Mouse (Mus musculus) adipocyte (in vitro differentiated cells): Measurements from ENCODE around the gene Fam221a.

ENCODE experiments used
- DNase-seq: peaks from one replicate; pipeline ENCODE4 v3.0.0-alpha.2; 2016; ENCODE audit warnings: low spot score

The Fam221a gene

DNA sequence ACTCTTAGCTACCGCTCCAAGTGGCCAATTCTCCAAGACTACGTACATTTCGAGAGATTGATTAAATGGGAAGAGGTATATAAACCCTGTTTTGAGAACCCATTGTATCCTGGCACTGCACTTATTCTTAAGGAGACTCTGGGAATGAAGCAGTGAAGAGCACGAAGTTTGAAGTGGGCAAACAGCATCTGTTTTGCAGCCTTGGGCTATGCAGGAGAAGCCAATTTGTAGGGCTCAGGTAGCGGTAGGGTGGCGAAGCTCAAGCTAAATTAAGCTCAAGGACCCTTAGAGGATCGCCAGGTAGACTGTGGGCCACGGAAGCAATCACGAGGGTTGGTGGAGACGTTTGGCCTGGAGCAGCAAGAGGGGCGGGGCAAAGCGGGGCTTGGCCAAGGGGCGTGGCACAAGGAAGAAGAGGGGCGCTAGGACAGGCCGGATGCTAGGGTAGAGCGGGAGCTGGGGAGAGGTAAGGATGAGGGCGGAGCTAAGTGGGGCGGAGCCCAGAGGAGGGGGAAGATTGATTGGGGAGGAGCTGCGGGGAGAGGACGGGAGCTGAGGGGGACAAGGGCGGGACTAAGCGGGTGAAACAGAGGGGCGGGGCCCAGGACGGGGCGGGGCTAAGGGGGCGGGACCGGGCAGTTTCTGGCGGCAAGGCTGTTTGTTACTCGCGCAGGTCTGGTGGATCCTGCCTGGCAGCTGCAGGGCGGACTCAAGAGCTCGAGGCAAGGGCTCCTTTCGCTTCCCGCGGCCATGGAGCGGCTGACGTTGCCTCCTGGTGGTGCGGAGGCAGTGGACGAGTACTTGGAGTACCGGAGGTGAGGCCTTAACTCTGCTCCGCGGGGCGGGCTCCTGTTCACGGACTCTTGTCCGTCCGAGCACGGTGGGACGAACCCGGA, at the start of gene Fam221a:
Fam221a (plus strand) TSS at position 581 of the 896 bp plus-strand sequence.
- peak; percentile 14 for DNase-seq

DNA sequence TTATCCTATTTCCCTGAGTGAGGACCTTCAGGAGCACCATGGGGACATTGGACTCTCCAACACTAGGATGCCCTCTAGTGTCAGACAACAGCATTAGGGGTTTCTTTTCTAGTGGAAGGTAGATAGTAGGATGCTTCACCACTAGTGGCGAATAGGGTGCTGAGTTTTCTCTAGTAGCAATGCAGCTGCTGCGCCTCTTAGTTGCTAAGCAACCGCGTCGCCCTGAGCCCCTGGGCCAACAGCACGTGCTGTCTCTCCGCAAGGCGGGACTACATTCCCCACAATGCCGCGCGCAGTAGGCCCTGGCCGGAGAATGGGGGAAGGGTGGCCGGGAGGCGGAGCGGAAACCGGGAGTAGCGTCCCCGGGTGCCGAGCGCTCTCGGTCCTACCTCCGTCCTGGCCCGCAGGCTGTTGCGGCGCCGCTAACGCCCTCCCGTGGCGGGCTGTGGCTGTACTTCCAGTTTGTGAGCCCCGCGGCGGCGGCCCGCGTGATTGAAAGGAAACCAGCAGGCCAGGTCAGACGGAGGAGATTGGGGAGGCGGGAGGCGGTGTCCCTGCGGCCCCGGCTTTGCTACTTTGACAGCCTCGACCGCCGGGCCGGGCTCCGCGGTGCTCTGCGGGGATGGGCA, 48.5 kb upstream of the Fam221a start, which contains the start of gene Ccdc126:
Ccdc126 (plus strand) TSS at position 309 of the 629 bp plus-strand sequence.
- peak; percentile 97 for DNase-seq

DNA sequence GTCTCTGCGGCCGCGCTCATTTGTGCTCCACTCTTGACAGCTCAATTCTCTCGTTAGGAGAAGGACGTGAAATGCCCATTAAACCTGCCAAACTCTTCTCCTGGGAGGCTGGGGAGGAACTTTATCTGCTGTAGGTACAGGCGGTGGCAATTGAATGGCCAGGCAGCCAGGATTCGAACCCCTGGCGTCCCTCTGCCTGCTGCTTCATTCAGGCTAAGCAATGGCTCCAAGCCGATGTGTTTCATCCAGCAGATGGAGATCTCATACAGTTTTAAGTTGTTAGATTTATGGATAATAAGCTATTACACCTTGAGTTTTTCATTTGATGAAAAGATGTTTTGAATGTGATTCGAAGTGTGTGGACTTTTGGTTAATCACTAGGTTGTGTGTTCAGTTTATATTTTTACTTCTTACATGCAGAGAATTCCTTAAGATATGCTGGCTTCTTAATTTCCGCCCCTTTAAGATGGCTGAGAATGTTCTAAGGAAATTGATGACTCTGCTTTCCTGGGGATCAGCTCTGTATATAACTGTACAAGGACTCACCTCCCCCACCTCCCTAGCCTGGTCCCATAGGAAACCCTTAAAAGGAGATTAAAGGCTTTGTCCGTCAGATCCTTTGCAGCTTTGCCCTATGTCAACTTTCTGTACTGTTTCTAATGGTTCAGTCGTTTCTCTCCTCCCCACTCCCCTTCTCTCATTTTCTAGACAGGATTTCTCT, 47.8 kb upstream of the Fam221a start:
- no peak for DNase-seq

DNA sequence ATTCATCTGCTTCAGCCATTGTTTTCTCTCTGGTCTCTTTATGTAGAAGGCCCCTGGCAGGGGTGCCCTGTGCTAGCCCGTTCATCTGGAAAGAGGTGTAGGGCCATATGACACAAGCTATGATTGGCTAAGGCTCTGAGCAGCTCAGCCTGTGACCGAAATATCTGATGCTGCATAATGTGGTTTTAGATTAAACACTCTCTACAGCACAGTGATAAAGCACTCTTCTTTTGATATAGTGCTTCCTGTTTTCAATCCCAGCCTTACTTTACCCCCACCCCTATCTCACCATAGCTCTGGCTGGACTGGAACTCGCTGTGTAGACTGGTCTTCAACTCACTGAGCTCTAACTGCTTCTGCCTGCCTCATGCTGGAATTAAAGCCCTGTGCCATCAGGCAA, 46.2 kb upstream of the Fam221a start:
- no peak for DNase-seq

DNA sequence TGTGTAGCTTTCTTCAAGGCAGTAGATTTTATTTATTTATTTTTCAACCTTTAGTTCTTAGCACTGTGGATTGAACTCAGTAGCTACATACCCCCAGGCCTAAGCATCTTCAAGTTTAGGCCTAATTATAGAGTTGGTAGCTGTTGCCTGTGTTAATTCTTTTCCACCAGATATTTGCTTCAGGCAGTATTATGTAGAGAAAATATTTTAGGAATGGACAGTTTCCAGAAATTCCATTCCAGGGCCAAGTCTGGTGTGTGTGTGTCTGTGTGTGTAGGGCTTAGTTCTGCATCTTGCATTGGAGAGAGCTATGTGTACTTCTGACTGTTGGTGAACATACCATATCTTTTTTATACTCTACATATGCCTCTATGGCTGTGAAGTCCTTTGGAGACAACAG, 45.5 kb upstream of the Fam221a start:
- DNase-seq: no peak

DNA sequence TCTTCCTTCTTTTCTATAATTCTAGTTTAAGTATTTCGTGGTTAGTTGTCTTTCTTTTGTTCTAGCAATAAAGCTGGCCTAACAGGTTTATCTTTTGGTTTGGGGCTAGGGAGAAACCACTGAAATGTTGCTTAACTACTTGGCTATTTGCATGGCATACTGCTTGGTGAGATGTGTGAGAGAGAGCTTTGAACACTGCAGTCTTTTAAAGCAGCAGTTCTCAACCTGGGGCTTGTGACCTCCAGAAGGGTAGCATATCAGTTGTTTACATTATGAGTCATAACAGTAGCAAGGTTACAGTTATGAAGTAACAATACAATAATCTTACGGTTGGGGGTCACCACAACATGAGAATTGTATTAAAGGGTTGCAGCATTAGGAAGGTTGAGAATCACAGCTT, 44.6 kb upstream of the Fam221a start:
- no peak for DNase-seq

DNA sequence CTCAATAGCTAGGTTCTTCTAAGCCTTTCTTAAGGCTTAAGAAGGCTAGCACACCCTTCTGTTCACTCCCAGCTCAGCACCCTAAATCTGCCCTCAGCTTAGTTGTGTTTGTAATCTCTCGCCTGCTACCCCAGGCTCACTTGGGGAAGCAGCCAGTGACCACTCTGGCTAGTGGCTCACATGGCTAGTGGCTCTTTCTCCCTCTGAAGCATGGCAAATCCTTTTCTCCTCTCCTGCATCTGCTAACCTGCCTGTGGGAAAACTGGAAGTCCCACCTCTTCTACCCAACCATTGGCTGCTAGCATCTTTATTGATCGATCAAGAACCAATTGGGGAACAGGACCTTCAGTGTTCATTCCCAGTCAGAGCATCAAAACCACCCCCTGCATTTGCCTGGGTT, 43.0 kb upstream of the Fam221a start:
- no peak for DNase-seq

DNA sequence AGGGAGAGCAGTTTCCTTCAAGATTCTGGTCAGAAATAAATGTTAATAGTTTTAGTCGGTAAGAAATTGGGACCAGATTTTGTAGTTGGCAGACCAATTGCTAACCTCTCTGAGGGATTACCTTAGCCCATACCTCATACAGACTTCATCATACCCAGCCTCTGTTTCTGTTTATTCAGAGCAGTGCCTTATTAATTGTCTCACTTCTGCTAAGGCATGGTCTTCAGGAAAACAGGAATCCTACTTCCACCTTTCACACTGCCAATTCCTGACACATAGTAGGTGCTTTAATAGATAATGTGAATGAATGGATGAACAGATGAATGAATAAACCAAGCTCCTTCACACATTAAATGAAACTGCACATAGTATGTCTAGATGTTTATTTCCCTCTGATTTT, 42.2 kb upstream of the Fam221a start:
- DNase-seq: no peak

DNA sequence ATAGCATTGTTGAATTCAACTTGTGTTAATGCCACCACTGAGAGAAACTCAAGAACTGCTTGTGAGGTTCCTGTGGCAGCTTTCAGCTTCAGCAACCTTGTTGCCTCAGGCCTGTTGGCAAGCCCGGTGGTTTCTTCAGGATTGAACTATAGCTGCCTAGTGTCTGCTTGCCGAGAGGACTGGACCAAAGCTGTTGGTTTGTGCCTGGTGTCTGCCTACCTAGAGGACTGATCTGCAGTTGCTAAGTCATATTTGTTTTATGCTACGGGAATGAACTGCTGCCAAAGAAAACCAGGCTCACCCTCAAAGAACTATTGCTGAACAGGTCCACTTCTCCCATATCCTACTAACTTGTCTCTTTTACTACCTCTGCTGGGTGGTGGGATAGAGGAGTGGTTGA, 40.7 kb upstream of the Fam221a start:
- DNase-seq: no peak

DNA sequence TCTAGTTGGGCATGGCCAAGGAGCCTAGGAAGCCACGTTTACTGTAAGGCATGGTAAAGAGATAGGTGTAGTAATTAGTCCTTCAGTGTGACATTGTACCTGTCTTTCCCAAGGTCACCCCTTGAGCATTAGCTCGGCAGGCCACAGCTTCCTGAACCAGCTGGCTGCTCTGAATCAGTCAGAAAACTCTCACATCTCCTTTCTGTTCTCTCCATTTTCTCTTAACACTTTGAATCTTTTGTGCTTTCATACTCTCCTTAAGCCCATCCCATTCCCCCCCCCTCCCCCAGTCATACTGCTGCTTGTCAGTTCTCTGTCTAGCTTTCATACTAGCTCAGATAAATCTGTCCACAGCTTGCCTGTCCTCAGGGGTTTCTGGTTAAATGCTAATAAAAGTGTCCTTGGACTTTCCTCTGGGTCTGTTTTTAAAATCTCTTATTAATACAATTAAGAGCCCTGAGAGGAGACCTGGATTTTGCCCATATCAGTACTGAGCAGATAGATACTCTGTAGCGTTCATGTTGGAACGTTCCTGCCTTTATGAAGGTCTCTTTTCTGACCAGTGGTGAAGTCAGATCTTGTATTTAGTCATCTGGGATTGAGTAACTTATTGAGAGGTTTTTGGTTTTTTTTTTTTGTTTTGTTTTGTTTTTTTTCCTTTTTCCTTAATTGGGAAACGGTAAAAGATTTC, 36.0 kb upstream of the Fam221a start:
- no peak for DNase-seq

DNA sequence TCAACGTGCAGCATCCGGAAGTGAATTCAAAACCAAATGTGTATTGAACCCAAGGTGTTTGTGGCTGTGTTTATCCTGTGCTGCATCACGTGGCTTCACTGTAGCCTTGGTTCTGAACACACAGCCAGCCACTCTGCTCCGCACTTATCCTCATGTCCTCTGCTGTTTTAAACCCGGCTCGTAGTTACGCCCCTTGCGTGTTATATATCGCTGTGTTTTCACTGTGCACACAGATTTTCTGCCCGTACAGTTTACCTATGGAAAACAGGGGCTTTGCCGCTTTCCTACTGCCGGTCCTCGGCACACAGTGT, 35.5 kb upstream of the Fam221a start:
- no peak for DNase-seq

DNA sequence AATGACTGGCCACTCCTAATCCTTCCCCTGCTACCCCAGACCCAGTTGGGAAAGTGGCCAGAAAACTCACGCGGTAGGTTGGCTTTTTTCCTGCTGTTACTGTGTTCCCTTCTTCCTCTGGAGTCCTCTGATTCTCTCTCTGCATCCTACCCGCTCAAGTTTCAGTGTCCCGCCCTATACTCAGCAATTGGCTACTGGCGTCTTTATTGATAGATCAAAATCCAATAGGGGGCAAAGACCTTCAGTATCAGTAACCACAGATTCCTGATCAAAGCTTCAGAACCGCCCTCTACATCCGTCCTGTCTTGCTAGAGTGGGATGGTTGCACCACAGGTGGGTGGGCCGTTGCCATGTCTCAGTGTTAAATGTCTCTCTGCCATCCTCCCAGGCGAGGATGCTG, 29.0 kb upstream of the Fam221a start:
- no peak for DNase-seq

DNA sequence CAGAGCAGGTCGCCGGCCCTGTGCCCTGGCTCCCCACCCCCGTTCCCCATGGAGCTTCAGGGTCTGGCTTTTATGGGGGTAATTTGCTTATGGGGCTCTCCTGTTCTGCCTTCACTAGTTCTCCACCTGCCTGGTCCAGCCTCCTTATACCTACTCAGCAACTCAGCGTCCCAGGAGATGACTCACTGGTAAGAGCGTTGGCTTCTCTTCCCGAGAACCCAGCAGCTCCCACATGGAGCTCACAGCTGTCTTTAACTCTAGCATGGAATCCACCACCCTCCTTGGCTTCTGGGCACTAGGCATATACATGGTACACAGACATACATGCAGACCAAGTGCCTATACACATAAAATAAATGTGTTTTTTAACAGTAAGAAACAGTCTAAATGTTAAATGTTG, 28.4 kb upstream of the Fam221a start:
- DNase-seq: no peak

DNA sequence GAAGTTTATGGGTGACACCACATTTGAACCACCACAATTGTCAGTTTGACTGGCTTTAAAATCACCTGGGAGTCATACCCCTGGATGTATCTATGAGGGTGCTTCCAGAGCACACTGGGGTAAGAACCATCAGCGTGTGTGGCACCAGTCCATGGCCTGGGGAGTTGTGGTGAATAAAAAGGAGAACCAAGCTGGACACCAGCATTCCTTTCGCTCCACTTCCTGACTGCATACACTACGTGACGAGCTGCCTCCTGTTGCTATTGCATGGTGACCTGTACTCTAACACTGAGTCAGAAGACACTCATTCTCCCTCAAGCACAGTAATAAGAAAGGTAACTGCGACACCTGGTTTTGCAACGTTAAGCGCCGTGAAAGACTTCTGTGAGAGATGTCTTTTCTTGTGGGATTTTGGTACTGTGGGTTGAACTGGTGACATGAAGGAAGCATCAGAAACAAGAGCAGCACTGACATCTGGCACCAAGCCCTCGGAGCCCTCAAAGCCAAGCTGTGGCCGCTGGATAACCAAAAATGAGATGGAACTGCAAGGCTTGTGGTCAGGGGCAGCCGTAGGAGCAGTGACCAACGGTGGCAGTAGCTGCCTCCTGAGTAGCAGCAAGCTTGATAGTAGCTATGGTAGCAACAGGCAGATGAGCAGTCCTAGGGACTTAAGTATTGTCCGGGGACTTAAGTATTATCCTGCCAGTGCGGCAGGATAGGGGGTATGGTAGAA, 23.6 kb upstream of the Fam221a start:
- no peak for DNase-seq

DNA sequence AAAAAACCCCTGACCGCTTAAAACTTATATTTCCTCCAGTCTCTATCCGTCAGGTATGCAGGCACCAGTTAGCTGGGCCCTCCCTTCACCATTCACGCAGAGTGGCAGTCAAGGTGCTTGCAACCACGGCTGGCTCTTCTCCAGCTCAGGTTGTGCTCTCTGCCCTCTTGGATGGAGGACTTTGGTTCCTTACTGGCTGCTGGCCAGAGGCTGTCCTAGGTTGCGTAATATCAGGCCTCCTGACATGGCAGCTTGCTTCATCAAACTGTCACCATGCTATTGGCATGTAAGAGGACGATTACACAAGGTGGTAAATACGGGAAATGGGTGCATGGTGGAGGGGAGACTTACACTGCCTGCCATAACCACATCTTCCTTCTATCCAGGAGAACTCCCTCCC, 17.7 kb upstream of the Fam221a start:
- peak; percentile 48 for DNase-seq

DNA sequence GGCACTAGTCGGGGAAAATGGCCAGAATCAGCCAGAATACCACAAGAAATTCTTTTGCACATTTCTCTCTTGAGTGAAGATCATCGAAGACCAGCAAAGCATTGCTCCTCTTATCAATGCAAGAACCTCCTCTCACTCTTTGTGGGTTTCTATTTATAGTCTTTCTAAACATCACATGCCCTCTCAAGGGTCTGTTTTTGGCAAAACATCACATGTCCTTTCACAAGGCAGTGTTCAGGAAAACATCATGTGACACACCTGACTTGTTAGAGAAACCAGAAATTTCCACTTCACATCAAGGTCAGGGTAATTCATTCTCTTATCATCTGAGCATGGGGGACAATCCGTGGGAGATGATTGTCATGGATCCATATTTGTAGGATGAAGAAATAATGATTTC, 12.9 kb upstream of the Fam221a start:
- DNase-seq: no peak

DNA sequence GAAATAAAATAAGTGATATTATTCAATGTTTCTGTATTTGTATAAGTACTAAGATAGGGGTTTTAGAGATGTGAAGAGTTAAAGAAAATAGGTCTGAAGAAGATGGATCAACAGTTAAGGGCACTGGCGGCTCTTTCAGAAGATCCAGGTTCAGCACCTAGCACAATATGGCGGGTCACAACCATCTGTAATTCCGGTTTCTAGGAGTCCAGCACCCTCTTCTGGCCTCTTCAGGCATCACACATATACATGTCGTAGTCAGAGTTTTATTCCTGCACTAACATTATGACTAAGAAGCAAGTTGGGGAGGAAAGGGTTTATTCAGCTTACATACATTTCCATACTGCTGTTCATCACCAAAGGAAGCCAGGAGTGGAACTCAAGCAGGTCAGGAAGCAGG, 12.4 kb upstream of the Fam221a start:
- no peak for DNase-seq

DNA sequence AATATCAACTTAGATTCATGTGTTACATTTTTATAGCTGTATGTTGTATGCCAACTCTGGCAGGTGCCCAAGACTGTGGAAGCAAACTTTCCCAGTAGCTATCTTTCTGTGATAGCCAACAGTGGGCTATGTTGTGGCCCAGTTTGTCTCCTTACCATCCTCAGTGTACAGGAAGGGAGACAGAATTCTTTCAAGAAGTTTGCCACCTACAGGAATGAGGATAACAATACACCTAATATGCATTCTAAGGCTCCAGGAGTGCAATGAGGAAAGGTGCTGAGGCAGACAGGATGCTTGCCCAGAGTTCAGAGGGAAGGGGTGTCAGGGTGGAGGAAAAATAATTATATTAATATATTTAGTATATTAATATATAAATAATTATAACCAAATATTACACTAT, 7.1 kb upstream of the Fam221a start:
- DNase-seq: no peak

DNA sequence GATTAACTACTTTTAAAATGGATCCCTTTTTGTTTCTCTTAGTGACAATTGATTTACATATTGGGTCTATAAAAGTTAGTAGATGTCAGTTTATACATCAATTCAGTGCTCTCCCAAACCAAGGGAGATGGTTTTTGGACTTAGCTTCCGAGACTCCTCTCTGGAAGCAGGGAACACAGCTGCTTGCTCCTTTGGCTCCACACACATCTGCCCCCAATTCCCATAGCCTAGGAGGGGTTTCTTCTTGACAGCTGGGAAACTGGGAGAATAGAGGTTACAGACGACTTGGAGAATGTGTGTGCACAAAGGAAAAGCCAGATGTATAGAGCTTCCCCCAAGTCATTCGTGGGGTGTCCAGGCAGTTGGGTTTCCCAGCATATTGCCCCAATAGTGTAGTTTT, 673 bp downstream of the Fam221a start:
- no peak for DNase-seq

DNA sequence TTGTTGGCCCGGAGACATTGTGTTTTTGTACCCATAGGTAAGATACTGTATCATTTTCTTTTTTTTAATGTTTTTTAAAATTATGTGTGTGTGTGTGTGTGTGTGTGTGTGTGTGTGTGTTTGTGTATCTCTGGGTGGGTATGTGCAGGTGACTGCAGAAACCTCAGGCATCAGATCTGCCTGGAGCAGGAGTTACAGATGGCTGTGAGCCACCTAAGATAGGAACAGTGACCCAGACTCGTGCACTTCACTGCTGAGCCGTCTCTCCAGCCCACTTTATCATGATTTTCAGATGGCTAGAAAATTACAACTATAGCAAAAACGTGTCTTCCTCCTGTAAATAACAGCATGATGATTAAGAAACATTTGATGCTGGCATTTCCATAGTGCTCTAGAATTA, 5.2 kb downstream of the Fam221a start:
- no peak for DNase-seq

DNA sequence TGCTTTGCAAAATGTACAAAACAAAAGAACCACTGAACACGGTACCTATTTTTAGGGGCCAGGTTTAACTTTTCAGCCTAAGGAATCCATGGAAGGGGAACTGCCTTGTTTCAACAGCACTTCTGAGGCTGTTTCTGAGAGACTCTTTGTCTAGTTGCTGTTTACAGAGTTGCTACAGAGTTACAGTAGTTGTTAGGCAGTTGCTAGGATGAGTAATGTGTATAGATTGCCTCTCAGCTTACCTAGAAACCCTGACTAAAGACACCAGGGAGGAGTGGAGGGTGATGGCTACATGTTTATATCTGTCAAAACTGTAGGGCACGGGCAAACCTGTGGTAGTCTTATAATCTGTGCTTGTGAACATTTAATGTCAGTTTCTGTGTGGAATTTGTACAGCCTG, 6.4 kb downstream of the Fam221a start:
- no peak for DNase-seq

DNA sequence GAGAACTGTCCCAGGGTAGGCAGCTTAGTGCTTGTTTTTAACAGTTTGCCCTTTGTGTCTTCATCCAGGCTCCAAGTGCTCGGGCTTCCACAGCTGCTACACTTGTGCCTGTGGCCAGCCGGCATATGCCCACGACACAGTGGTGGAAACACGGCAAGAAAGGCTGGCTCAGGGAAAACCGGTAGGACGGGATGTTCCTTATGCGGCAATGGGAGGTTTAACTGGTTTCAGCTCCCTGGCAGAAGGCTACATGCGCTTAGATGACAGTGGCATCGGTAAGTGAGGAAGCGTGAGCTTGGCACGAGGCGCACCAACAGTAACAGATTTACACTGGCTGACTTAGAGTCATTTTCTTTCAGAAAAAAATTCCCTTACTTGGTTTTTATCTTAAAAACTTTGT, 10.8 kb downstream of the Fam221a start:
- no peak for DNase-seq
